Mouse (Mus musculus): ENCODE measurements around the gene Zbtb34.
A peak's percentile ranks its signal among the peaks of the same experiment; 100 is the strongest.

The Zbtb34 gene

DNA sequence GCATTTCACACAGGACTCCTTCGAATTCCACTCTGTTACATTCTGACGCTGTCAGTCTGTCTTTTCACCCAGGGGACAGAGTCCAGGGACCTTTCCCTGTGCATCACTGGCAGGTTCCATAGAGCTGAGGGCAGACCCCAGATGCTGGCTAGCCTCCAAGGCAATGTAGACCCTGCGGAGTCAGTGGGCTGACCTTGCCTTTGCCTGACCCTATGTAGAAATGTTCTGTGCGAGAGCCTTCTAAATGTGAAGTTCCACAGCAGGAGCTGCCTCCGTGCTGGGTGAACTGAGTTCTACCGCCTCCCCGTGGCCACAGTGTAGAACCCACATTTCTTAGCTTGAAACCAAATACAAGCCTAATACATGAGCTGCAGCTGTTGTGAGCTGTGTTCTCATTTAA lies 28.9 kb downstream of the Zbtb34 start:
- DNase-seq (ENCODE audit: inconsistent age in 2 of 2, low spot score in 1 of 2): peak; percentile 55 to 73

DNA sequence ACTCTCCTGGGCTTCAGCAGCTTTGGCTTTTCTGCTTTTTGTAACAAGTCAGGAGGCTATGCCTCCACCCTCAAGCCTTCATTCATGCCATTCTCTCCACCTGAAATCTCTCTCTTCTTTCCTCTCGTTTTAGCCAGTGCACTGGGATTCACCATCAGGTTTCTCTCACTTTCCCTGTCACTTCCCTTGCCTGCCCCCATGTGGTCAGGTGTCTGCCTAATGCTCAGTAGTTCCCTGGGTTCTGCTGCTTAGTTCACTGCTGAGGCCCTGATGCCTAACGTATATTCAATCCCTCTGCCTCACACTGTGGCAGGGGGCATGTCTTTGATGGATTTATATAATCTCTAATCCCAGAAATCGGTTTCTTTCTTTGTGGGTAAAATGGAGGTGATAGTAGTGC lies 29.9 kb downstream of the Zbtb34 start:
- DNase-seq (ENCODE audit: inconsistent age in 2 of 2, low spot score in 1 of 2): no peak

DNA sequence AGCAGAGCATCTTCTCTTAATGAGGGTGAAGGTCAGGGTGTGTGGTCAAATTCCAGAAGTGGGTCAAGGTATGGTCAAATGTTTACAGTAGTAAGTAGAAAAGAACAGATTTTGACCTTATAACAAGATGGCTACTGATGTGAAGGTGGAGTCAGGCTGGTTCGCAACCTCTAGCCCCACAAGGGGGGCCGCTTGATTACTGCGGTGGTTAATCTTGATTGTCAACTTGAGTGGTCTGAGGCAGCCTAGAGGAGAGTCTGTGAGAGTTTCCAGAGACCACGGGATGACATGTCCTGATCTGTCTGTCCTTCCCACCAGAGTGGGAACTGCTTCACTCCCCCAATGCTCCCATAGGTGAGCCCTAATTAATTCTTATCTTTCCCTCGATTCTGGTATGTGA lies 30.6 kb downstream of the Zbtb34 start:
- no peak for DNase-seq (ENCODE audit: inconsistent age in 2 of 2, low spot score in 1 of 2)

DNA sequence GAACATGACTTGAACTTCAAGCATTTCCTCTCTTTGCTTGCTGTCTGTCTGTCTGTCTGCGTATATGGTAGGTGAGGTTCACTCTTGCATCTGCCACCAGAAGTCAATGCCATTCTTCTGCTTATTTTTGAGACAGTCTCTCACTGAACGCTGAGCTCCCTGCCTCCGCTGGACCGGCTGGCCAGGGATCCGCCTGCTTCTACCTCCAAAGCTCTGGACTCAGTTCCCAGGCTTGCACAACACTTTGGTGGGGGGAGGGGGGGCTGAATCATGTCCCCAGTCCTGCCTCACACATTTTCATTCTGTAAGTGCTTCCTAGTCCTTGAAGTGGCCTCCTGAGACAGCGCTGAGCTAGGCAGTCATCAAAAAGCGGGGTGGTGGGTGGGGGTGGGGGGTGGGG lies 32.0 kb downstream of the Zbtb34 start:
- no peak for DNase-seq (ENCODE audit: inconsistent age in 2 of 2, low spot score in 1 of 2)

DNA sequence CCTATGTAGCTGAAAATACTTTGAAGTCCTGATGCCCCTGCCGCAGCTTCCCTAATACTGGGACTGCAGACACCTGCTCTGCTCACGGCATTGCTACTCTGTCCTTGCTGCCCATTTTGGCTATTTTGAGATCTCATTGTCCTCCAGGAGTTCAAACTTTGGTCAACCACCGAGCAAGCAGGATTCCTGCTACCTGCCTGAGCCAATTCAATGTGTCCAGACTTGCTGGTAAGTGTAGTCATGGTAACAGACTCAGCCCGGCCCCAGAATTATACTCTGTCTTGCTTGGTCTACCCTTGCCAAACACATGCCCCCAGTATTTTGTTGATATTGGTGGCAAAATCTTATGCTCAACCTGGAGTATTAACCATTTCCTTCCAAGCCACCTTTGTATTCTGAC lies 34.1 kb downstream of the Zbtb34 start:
- DNase-seq (ENCODE audit: inconsistent age in 2 of 2, low spot score in 1 of 2): no peak

DNA sequence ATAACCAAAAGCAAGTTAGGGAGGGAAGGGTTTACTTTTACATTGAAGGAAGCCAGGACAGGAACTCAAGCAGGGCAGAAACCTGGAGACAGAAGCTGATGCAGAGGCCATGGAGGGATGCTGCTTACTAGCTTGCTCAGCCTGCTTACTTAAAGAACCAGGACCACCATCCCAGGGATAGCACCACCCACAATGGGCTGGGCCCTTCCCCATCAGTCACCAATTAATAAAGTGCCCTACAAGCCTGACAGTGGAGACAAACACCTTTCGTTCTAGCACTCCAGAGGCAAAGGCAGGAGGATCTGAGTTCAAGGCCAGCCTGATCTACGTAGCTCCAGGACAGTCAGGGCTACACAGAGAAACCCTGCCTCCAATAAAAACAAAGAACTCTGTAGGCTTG lies 36.1 kb downstream of the Zbtb34 start:
- DNase-seq (ENCODE audit: inconsistent age in 2 of 2, low spot score in 1 of 2): no peak

DNA sequence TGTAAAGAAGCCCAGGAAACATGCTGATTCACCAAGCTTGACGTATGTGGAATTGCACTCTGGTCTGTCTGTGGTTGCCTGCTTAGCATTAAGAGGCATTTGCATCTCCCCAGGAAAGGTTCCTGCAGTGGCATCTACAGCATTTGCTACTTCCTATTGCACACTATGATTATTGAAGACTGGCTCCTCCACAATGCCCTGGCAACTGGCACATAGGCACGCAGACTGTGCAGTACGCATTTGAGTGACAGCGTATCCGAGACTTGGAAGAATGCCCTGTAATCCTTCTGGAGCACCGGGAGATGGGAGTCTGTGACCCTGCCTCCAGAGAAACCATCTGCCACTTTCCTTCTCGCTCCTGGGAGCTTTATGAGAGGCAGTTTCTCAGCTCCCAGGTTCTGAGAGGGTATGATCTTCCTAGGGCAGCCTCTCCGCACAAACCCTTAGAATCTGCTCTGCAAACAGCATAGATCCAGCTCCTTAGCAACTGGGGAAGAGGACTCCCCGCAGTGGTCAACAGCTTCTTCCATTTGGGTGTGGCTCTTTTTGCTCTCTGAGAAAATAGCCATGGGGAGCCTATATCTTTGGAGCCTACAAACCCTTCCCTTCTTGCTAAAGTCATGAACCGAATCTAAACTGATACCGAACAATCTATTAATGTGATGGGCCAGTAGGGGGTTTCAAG lies 37.0 kb downstream of the Zbtb34 start:
- no peak for DNase-seq (ENCODE audit: inconsistent age in 2 of 2, low spot score in 1 of 2)

DNA sequence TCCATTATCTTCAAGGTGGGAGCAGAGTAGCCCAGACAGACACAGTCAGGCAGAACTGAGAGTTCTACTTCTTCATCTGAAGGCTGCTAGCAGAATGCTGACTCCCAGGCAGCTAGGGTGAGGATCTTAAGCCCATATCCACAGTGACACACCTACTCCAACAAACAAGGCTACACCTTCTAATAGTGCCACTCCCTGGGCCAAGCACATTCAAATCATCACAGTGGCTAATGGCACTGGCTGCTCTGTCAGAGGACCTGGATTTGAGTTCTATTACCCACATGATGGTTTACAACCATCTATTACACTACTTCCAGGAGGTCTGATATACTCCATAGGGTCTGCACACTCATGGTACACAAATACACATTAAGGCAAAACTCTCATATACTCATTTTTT lies 38.1 kb downstream of the Zbtb34 start:
- no peak for DNase-seq (ENCODE audit: inconsistent age in 2 of 2, low spot score in 1 of 2)

DNA sequence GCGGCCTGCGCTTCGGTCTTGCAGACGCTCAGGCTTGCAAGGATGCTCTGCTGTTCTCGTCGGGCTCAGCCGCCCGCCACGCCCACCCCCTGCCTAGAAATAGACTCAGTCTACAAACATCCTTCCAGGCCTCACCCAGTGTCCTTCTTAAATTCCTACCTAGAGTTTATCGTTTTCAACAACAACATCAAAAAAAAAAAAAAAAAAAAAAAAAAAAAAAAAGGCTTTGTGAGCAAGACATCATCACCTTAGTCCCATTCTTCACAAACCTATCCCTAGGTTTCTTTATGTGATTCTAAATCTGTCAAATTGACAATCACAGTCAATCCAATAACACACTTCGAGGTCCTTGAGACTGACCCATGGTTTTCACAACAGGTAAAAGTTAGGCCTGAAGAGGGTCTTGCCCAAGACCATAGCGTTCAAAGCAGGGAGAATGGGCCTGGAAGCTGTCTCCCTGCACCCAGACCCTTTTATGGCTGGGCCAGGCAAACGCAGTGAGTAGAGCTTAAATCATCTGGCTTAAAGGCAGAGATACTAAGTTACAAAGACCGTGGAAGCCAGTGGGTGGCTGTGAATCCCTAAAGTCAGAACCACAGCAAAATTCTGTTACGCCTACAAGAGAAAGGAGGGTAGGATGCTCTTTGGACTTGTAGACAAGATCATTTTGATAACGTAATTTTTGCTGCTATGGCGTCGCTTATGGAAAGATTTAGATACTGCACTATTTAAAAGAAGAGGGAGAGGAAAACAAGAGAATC lies 59.3 kb downstream of the Zbtb34 start:
- no peak for DNase-seq (ENCODE audit: inconsistent age in 2 of 2, low spot score in 1 of 2)

DNA sequence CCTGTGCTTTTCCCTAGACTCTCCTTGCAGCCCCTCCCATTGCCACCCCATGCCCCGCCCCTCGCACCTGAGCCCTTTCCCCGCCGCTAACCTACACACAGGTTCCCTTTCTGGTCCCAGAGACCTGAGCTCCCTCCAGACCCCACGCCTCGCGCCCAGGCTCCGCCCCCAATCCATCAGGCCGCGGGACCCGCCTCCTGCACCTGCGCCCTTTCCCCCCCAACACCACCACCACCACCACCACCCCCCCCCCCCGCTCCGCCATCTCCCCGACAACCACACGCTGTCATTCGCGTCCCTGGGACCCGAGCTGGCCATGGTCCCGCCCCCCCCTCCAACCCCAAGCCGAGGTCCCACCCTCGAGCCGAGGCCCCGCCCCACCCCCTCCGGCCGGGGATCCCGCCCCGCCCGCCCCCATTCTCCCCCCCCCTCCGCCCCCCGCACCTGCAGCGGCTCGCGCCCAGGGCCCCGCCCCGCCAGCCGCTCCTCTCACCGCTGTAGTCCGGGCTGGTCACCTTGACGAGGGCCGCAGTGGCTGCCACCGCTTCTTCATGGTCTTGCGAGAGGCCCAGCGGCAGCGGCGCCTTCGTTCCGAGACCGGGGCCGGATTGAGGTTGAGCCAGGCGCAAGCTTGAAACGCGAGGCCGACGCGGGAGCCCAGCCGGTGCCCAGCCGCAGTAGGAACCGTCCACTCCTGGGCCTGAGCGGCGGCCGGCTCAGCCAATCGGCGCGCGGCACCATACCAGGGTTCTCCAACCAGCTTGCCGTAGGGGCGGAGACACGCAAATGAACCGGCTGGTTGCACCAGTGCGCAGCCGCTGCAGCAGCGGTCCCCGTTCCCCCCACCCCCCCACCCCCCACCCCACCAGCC lies 60.1 kb downstream of the Zbtb34 start, which contains the start of gene Ralgps1:
Ralgps1 (minus strand) TSS at position 710 of the 871 bp plus-strand sequence.
- DNase-seq (ENCODE audit: inconsistent age in 2 of 2, low spot score in 1 of 2): peak; percentile 98

DNA sequence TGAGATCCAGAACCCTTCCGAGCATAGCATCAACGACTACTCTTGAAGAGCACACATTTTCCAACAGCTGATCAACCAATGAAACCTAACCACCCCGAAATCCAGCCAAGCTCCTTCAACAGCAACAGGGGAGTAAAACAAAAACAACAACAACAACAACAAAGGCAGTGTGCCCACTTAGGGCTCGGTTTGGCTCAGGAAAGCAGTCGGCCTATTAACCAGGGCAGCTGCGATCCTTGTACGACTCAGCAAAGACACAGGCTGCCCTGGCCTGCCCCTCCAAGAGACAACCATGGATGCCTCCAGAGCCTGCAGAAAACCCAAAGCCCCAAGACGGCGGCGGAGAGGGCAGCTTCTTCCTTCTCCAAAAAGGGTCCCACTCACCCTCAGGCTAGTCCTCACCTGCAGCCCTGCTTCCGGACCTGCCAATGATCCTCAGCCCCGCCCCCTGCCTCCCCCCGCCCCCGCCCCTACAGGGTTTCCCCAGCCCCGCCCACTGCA lies 60.8 kb downstream of the Zbtb34 start:
- no peak for DNase-seq (ENCODE audit: inconsistent age in 2 of 2, low spot score in 1 of 2)

DNA sequence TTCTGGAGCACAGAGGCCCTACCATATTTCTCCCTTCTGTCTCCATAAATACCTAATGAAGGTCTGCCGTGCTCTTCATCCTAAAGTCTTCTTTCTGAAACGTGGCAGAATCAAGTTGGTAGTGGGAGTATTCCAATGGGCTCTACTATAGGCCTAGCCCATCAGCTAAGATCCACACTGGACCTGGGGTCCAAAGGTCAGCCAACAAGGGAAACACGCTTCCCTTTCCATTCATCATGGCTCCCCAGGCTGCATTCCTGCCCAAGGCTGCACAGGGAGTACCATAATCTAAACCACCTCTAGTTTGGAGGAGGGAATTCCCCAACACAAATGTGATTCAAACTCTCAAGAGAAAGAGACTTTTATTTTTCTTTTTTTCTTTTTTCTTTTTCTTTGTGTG lies 61.7 kb downstream of the Zbtb34 start:
- no peak for DNase-seq (ENCODE audit: inconsistent age in 2 of 2, low spot score in 1 of 2)

DNA sequence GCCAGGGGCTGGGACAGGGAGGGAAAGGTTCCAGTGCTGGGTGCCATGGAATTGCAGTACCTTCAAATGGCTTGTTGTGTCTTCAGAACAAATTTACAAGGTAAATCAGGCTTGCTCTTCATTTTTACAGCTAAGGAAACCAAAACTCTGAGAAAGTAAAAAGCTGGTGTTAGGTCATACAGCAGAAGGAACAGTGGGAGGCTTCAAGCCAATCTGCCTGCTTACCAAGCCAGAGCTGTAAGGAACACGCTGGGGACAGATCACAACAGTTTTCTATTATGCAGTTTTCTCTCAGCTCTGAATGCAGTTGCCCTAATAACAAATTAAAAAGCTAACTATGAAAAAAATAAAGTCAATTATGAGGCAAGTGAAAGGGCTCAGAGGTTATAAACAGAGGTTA lies 62.6 kb downstream of the Zbtb34 start:
- DNase-seq (ENCODE audit: inconsistent age in 2 of 2, low spot score in 1 of 2): no peak

DNA sequence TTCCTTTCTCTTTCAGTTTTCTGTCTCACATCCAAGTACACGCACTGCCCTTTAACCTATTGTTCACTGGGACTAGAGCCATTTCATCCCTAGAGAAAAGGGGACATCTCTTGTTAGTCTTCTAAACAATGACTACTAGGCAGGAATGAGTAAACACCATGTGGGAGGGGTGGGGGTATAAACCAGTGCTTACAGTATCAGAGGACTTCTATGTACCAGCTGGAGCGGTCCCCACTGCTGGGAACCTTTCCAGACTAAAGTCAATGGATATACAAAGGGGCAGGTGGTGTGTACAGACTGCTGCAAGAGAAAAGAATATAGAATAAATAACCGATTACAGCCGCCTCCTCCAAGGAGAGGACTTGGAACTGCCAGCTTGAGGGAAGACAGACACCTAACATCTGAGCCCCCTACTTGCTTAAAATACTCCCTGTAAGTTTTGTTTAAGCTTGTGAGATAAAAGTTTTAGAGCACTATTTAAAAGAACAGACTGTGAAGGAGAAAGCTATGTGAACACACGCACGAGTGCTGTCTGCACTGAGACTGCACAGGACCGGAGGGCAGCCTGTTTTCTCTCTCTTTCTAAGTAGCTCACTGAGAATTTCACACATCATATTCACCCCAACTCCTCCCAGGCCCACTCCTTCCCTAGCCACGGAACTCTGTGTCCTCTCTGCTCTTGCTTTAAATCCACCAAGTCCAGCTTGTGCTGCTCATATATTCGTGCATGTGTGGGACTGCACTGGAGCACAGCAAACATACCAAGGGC lies 65.2 kb downstream of the Zbtb34 start:
- DNase-seq (ENCODE audit: inconsistent age in 2 of 2, low spot score in 1 of 2): no peak

DNA sequence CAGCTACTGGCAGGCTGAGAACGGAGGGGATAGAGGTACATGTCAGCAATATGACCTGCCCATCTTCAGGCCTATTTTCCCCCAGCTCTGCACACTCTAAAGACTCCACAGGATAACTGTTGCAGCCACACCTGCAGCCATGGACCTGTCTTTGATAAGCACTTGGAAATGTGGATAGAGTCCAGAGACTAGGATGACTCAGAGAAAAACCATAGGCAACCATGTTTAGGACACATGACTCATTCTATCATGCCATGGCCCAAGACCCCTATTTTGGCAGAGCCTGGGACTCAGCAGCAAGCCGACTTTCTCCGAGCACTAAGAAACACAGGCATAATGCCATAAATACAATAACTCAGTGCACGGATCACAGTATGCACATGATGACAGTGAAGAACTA lies 66.5 kb downstream of the Zbtb34 start:
- DNase-seq (ENCODE audit: inconsistent age in 2 of 2, low spot score in 1 of 2): no peak

DNA sequence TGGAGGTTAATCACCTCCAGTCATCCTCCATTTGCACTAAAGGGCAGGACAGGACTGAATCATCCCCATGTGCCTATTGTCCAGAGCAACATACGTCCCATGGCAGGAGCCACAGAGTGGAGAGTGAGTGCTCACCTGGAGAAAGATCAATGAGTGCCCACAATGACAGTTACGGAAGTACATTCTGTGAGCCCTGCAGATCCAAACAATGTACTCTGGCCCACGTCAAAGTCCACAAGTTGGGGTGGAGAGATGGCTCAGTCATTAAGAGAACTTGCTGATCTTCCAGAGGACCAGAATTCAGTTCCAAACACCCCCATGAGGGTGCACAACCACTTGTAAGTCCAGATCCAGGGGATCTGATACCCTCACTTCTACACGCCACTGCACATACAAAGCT lies 67.2 kb downstream of the Zbtb34 start:
- DNase-seq (ENCODE audit: inconsistent age in 2 of 2, low spot score in 1 of 2): no peak

DNA sequence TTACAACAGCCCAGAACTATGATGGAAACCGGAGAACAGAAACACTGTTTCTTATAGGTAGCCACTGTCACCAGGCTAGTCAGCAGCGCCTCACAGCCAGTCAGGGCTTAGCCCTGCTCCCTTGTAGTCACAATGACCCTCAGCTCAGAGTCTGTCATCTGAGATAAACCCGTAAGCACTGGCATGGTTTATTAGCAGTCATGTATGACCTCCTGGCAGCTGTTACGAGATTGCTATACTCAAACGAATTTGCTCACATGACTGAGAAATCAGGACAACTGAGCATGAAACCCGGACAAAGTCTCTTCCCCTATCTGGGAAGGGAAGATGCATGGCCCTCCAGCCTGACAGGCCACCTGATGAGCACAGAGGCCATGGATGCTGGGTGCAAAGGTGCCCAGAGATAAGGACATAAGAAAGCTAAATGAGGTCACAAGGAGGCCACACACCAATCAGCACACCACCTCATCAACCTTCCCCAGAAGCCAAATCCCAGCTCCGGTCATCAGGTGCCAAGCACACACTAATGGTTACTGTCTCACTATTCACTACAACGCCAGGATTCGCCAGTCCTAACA lies 69.9 kb downstream of the Zbtb34 start:
- DNase-seq (ENCODE audit: inconsistent age in 2 of 2, low spot score in 1 of 2): no peak

DNA sequence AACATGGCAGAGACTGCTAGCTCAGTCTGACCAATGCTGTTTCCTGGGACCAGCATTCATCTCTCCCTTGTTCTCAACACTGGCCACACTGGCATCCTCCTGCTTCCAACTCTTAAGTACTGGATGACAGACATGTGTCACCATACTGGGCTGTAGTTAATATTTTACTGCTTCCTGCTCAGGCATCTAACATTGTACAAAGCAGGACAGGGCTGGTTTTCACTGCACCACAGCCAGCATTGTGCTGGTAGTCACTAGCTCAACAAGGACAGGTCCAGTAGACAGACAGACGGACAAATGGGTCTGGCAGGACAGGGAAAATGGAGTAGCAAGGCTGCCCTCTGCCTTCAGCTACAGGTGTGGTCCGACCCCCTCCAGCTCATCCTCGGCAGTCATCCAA lies 70.6 kb downstream of the Zbtb34 start:
- DNase-seq (ENCODE audit: inconsistent age in 2 of 2, low spot score in 1 of 2): no peak

DNA sequence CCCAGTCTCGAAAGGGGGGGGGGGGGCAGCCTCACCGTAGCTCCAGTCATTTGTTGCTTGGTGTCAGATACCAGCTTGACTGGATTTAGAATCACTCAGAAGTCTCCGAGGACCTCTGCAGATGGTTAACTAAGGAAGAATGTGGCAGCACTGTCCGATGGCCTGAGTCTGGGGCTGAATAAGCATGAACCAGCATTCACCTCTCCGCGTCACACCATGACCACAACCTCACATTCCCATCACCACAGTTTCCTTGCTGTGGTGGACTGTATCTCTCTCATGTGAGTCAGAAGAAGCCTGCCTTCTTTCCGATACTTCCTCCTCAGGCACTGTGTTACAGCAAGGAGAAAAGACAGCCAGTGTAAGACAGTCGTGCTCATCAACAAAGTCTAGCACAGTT lies 71.9 kb downstream of the Zbtb34 start:
- DNase-seq (ENCODE audit: inconsistent age in 2 of 2, low spot score in 1 of 2): no peak

DNA sequence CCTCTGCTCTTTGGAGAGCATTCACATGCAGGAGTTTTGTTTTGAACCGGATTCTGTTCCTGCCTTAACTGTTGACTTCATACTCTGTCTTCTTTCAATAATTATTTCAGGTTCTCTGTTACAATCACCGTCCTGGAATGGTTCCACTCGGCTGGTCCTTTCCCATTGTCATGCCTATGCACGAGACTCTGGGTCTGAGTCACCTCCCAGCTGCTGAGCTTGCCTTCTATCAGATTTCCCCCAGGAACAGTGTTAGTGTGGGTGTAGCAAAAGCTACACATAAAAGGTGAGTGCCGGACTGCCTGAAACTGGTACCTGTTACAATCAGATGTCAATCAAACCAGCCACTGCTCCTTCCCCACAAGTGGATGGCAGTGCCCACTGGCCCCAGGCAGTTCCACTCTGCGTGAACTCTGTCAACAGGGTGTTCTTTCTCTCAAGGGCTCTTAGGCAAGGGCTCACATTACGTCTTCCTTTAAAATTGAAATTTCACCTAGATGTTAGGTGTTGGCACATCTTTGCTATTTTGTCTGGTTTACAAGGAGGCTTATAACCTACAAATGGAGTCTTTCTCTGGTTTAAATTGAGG lies 73.8 kb downstream of the Zbtb34 start:
- DNase-seq (ENCODE audit: inconsistent age in 2 of 2, low spot score in 1 of 2): no peak
